Mouse (Mus musculus): Measurements from ENCODE around the gene Amd1. TPM values are rescaled to one million over a fixed set of nuclear protein-coding genes. Genes with fewer than 3 reads are reported as not detected.

Amd1 gene
- 37.1 and 39.0 TPM in 2 replicates for total RNA-seq (2021)
- long read RNA-seq, experiment 1, transcript Amd1-201 (8 exons, 3,204 nt): major isoform, 29 of 36 reads
- long read RNA-seq, experiment 1, partial matches to known transcripts: 0 of 36 reads
- long read RNA-seq, experiment 1, other reads (novel, unspliced or antisense): 7 of 36 reads
- long read RNA-seq, experiment 2, transcript Amd1-201 (8 exons, 3,204 nt): major isoform, 22 of 27 reads
- long read RNA-seq, experiment 2, partial matches to known transcripts: 1 of 27 reads
- long read RNA-seq, experiment 2, other reads (novel, unspliced or antisense): 4 of 27 reads

GRCm38 (mm10) chr10:40302140-40302985 lies at the start of gene Amd1:
Gene Amd1 (minus strand): TSS chr10:40302186.
- peak; percentile 100 for DNase-seq

DNA sequence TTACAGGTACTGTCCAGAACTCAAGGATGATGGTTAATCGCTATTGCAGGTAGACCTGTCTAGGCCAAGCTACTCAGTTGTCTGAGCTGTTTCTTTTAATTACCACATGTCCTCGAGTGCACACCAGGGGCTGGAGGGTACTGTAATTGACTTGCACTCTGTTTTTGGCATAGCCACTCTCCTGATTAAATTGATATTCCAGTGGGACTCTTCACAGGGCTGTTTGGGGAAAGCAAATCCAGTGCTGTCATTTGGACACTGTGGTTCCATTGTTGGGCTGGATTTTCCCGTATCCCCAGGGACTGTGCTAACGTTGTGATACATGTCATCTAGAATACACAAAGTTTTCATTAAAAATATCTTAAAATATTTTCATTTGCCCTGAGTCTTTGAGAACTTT lies 49.2 kb upstream of the Amd1 start:
- no peak for DNase-seq

- DNase-seq: no peak
Measured at GRCm38 (mm10) chr10:40350245-40350932, 48.4 kb upstream of the Amd1 start.

DNA sequence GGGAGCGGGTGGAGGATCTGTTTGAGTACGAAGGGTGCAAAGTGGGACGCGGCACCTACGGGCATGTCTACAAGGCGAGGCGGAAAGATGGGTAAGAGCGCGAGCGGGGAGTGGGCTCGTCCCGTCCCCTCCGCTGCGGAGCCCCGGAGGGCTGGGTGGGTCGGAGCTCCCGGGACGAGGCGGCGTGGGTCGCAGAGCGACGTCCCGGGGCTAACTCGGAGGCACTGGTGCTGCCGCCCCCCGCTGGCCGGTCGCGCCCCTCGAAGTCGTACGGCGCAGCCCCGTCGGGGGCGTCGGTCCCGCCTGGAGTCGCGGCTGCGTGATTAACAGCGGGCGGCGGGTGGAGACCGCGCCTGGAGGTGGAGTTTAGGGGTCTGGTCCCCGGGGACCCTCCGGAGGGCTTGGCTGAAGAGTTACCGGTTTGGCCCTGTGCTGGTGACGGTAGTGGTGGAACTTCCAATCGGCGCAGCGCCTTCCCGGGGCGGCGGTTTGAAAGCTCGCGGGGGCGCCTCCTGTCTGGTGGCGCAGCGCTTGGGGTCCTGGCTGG lies 47.7 kb upstream of the Amd1 start:
- peak; percentile 75 for DNase-seq

DNA sequence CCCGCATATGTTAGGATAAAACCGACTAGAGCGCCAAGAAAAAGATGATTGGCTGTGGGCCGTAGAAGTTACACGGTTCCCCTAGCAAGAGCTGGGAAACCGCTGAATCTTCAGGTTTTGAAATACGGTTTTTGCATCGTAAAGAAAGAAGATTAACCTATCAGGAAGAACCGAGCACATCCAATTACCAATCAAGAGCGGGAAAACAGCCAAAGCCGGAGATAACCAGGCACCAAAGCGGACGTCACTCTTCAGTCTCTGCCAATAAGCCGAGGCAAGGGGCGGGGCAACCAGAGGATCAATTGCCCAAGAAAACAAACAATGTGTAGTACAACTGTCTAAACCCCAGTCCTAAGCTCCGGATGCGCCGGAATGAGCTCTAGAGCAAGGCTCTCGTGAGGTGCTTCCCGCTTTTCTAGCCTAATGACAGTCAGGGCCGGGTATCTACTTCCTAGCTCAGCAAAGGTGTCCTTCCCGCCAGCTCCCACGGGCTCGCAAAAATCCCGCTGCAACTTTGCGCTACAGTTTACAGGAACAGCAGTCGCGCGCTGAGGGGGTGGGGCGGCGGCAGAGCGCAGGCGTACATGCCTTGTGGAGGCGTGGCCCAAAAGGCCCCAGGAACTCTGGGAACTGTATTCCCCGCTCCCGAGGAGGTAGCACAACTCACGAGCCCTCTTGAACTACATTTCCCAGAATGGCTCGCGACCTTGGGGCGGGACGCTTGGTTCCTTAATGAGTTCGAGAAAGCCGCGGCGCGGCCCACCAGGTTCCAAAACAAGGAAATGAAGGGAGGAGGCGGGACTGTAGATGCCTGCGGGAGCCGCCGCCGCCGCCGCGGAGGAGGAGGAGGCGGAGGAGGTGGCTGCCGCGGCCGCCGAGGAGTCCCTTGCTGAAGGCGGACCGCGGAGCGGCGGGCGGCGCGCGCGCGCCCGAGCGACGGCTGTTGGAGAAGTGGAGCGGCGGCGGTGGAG lies 46.9 kb upstream of the Amd1 start:
- DNase-seq: peak; percentile 98

- no peak for DNase-seq
Measured at GRCm38 (mm10) chr10:40347461-40347954, 45.5 kb upstream of the Amd1 start.

- DNase-seq: no peak
Measured at GRCm38 (mm10) chr10:40346776-40347403, 44.9 kb upstream of the Amd1 start.

DNA sequence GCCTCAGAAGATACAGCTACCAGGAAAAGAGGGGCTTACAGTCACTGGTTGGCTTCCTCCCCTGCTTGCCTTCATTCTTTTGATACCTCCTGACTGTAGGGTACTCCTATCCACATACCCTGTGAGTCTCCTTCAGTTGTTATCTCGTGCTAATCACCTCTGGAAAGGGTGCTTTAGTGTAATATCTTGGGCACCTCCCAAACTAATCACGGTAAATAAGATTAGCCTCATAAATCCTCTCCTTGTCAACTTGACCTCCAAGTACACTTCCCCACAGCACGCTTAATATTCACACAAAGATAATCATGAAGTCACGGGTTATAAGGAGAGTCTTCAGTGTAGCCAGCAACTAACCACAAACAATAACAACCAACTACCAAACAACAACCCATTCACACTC lies 40.0 kb upstream of the Amd1 start:
- DNase-seq: no peak

- no peak for DNase-seq
Measured at GRCm38 (mm10) chr10:40339351-40339964, 37.5 kb upstream of the Amd1 start, which contains the start of gene Cdk19. Gene Cdk19 (plus strand): TSS chr10:40339564.

DNA sequence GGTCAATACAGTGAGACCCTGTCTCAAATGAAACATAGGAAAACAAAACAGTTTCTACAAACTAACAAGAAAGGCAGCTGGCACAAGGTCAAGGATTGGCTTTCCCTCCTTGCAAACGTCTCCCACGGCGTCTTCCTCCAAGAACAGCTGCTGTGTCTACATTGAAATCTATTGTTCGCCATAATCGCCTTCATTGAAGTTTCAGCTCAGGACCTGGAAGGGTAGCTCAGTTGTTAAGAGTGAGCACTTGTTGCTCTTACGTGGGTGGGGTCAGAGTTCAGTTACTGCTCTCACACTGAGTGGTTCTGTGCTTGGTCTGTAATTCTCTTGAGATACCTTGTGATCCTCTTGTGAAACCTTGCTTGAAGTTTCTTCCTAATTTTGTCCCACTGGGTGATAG lies 30.9 kb upstream of the Amd1 start:
- DNase-seq: no peak

GRCm38 (mm10) chr10:40330262-40330661 lies 28.3 kb upstream of the Amd1 start:
- DNase-seq: no peak

DNA sequence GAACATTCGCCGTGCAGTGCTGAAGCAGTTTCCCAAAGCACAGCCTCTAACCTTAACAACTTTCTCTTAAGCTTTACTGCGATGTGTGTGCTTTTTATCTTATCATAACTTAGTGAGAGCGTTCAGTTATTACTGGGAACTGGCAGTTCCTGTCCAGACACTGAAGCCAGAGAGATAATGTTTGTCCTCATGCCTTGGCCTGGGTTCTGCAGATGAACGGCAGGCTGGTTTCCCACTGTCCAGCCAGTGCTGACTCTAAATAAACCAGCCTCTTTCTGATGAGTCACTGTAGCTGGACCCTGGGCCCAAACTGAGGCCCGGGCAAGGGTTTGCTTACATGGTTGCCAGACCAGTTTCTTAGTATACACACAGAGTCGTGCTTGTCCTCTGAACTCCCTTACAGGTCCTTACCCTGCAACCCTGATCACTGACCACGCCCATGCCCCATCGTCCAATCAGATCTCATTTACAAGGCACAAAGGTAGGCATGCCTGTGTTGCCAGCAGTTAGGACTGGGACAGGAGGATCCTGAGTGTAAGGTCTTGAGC lies 26.1 kb upstream of the Amd1 start:
- no peak for DNase-seq

DNA sequence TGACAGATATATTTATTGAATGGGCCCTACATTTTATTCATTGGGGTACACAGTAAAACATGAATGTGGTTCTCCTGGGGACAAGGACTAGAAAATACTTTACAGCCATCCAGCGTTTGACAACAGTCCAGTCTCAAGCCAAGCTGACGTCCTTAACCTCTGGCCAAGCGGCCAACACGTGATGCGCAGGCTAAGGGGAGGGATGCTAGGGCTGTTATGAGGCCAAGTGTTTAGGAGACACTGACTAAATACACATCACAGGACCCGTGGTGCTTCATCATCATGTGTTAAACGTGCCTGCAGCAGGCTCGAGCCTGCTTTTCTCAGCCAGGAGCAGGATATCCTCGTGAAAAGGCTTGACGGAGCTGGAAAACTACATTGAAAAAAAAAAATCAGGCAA lies 18.3 kb upstream of the Amd1 start:
- no peak for DNase-seq

DNA sequence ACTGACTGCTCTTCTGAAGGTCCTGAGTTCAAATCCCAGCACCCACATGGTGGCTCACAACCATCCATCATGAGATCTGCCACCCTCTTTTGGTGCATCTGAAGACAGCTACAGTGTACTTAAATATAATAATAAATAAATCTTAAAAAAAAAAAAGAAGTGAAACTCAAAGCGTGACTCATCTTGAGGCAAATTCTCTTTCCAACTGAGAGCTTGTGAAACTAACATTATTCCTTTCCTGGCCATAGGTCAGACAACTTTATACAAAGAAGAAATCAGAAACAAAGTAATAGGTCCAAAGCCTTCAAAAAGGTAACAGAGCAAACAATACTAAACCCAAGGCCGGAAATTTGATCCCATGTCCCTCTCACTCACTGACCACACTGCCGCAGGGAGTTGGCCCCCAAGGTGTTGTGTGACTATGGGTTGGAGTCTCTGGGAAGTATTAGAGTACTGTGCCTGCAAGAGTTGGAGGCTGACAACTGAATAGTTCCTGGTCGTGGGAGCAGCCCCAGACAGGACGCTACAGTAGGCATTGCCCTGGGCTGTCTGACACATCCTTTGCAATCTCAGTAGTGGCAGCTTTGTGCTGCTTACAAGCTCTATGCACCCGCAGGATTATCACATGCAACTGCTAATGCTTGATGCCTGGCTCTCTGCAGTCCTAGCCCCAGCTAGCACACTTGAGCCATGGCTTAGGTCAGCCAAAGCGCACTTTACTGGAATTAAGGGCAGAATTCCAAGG lies 15.0 kb upstream of the Amd1 start:
- no peak for DNase-seq

DNA sequence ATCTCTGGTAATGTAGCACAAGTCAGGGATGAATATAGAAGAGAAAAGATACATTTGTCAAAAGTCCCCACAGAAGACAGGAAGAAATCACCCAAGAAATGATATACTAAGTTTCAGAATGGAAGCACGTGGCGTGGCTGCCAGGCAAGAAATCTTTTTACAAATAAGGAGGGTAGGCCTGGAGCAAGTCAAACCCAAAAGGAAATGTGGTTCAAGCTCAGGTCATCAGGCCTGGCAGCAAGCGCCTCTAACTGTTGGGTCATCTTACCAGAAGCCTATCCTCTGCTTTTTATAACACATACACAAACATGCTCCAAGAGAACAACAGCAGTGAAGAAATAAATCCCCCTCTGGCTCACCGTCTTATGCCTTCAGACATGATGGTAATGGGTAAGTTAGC lies 10.8 kb upstream of the Amd1 start:
- no peak for DNase-seq

DNA sequence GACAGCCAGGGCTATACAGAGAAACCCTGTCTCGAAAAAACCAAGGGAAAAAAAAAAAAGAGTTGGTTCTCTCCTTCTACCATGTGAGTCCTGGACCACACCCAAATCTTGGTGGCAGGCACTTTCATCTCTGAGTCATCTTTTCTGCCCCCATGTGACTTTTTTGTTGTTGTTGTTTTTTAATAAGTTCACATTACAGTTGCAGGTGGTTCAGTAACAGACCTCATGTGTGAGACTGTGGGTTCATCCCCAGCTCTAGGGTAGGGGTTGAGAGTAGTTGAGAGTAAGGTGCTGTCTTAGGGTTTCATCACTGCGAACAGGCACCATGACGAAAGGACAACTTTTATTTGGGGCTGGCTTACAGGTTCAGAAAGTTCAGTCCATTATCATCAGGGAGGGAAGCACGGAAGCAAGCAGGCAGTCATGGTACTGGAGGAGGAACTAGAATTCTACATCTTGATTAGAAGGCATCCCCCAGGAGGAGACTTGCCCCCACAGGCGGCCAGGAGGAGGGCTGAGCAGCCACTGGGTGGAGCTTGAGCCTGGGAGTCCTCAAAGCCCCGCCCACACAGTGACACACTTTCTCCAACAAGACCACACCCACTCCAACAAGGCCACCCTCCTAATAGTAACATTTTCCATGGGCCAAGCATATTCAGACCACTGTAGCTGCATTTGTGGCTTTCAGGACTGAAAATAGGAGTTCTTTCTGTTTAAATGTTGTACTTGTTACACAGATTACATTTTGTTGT lies 8.1 kb upstream of the Amd1 start:
- DNase-seq: peak; percentile 47

DNA sequence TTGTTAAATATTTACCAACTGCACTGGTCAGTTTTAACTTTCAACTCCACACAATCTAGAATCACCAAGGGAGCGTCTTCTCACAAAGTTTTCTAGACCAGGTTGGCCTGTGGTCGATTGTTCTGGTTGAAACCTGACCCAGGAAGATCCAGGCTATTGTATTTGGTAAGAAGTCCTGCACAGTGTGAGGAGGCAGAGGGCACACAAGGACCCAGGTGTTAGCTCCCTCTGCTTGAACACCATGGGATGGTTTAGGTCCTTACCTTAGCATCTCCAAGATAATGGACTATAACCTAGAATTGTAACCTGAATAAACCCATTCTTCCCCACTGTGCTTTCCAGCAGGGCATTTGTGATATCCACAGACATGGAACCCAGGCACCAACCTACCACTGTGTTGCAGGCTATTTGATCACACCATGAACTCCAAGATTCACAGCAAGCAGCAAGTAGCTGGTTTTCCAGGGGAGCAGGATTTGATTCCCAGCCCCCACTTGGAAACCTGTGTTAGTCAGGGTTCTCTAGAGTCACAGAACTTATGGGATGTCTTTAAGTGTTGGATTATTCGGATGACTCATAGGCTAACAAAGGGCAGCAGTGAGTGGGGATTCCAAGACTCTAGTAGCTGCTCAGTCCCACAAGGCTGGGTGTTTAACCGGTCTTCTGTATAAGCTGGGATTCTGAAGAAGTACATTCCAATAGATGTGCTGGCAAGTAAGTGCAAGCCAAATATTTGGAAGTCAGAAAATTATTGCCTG lies 6.0 kb upstream of the Amd1 start:
- no peak for DNase-seq

- DNase-seq: no peak
Measured at GRCm38 (mm10) chr10:40305989-40306388, 4.0 kb upstream of the Amd1 start.
